Mouse (Mus musculus) forebrain, postnatal 0 days (tissue): ENCODE data around the gene Rab19. TPM values are rescaled to one million over a fixed set of nuclear protein-coding genes. Genes with fewer than 3 reads are reported as not detected.
"Not testable (repeated sequence)": the region's sequence is repeated elsewhere in the genome, so short reads cannot be mapped to it uniquely, and the experiment has no call there.

ENCODE experiments used
- ATAC-seq: fragments of 200-750 bp; cut with Nextera tagmentation; 2 replicates; pipeline ENCODE4 v1.8.0; 2017; ENCODE audit warnings: mild to moderate bottlenecking, moderate library complexity
- DNase-seq: peaks from one replicate; pipeline ENCODE4 v3.0.0-alpha.2; 2015
- H3K27ac ChIP-seq: fragments of 300-500 bp; sonication (generic); 2 replicates; pipeline ENCODE4 v1.5.1; 2014; ENCODE audit warnings: low read depth, mild to moderate bottlenecking, antibody characterized with exemption, low read length, moderate library complexity, mixed read lengths
- H3K27me3 ChIP-seq: fragments of 300-500 bp; sonication (generic); 2 replicates; pipeline ENCODE4 v1.6.1; 2014; ENCODE audit warnings: mild to moderate bottlenecking, low read length, mixed read lengths; ENCODE audit not compliant: insufficient read depth
- H3K36me3 ChIP-seq: fragments of 300-500 bp; sonication (generic); 2 replicates; pipeline ENCODE4 v1.6.1; 2014; ENCODE audit warnings: mild to moderate bottlenecking, moderate library complexity; ENCODE audit not compliant: insufficient read depth
- H3K4me1 ChIP-seq: fragments of 300-500 bp; sonication (generic); 2 replicates; pipeline ENCODE4 v1.6.1; 2014; ENCODE audit warnings: antibody characterized with exemption; ENCODE audit not compliant: insufficient read depth
- H3K4me2 ChIP-seq: fragments of 300-500 bp; sonication (generic); 2 replicates; pipeline ENCODE4 v1.6.1; 2014; ENCODE audit warnings: low read depth, mild to moderate bottlenecking, moderate library complexity
- H3K4me3 ChIP-seq: fragments of 300-500 bp; sonication (generic); 2 replicates; pipeline ENCODE4 v1.5.1; 2014; ENCODE audit warnings: low read depth, low read length, mixed read lengths
- H3K9ac ChIP-seq: fragments of 300-500 bp; sonication (generic); 2 replicates; pipeline ENCODE4 v1.6.1; 2014; ENCODE audit warnings: mild to moderate bottlenecking
- H3K9me3 ChIP-seq: fragments of 300-500 bp; sonication (generic); 2 replicates; pipeline ENCODE4 v1.6.1; 2016; ENCODE audit warnings: low read length
- CTCF ChIP-seq: sonication (generic); IDR thresholded peaks from 2 replicates; pipeline ENCODE4 v1.5.1; 2016; ENCODE audit warnings: antibody characterized with exemption, control low read depth, low read depth
- whole genome bisulfite sequencing: fragments of 180-500 bp; shearing (Covaris S2); extraction: QIAGEN DNeasy Blood & Tissue Kit; methylation state at CpG from one replicate; pipeline ENCODE4 v1.1.7; 2014; 5-methylcytosine and 5-hydroxymethylcytosine counted together
- polyA plus RNA-seq: library from polyadenylated mRNA; unstranded; fragments of >200 nt; fragmentation: Nextera tagmentation; extraction: Ambion mirVana; gene quantifications from 2 replicates; pipeline ENCODE4 v1.2.1, GENCODE M21; 2015
- total RNA-seq: library from RNA; depleted of rRNA; stranded (reverse); fragments of >200 nt; gene quantifications from 2 replicates; pipeline ENCODE4 v1.2.3, GENCODE M21; 2014

The Rab19 gene
- total and polyA plus RNA-seq, 2 experiments from 2014 or later = 0.12 TPM; not detected in 1

DNA sequence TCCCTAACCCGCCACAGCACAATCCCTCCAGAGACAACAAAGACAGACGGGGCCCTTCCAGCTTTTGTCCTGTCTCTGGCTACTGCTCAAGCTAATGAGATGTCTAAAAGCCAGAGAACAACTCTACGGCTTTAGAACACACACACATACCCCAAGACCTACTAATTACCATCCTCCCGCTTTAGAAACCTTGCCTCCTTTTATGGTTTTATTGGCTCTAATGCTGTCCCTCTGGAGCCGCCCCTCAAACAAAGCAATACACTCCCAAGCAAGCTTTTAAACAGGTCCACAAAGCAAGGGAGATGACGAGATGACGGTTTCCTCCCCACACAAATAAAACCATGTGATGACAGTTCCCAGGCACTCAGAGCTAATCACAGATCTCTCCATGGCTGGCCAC lies 35.5 kb upstream of the Rab19 start:
- H3K4me2 ChIP-seq = no peak overlapping the region
- H3K36me3 ChIP-seq = peaks cover 56% of the 10 kb centered on the region
- H3K9me3 ChIP-seq = no peaks in the 10 kb centered on the region
- no peaks in the 10 kb centered on the region for H3K27me3 ChIP-seq
- ATAC-seq (no peak; the same call in 1 of the 2 replicates), DNase-seq (no peak)
- no peak overlapping the region for H3K9ac ChIP-seq
- no peak overlapping the region for H3K4me3 ChIP-seq
- 25% methylated on average over 7 of the region's 7 CpGs for WGBS
- TF ChIP-seq CTCF = no peak
- no peak overlapping the region; the same call in 1 of the 2 replicates for H3K27ac ChIP-seq
- H3K4me1 ChIP-seq = no peaks in the 10 kb centered on the region

DNA sequence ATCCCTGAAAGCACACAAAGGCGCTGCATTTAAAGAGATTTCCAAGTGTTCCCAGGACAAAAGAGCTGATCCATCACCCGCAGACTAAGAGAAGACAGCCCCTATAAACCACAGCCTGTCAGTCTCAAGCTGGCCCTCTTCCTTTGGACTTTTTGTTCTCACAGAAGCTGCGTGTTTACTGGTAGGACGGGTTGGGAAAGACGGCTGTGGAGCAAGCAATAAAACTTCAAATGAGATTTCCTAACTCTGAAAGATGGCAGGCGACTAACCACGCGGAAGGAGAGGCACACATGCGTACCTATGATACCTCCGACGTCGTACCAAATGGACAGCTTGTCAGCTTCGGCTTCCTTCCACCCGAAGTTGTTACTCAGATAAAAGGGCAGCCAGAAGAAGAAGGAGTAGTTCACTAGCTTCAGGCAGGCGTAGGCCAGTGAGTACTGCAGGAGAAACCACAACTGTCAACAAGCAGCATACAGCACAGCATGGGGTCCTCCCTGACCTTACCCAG lies 33.9 kb upstream of the Rab19 start:
- TF ChIP-seq CTCF = no peak
- H3K4me2 ChIP-seq = no peak overlapping the region
- no peak for DNase-seq
- H3K36me3 ChIP-seq = peaks cover 62% of the 10 kb centered on the region
- no peak overlapping the region for H3K4me3 ChIP-seq
- no peaks in the 10 kb centered on the region for H3K27me3 ChIP-seq
- no peaks in the 10 kb centered on the region for H3K9me3 ChIP-seq
- 14% methylated on average over 15 of the region's 15 CpGs for WGBS
- no peaks in the 10 kb centered on the region for H3K4me1 ChIP-seq
- H3K9ac ChIP-seq = no peak overlapping the region
- no peak overlapping the region for H3K27ac ChIP-seq
- ATAC-seq = 0 out of 2 replicates have a peak, but pooled peaks have one; percentile 16

DNA sequence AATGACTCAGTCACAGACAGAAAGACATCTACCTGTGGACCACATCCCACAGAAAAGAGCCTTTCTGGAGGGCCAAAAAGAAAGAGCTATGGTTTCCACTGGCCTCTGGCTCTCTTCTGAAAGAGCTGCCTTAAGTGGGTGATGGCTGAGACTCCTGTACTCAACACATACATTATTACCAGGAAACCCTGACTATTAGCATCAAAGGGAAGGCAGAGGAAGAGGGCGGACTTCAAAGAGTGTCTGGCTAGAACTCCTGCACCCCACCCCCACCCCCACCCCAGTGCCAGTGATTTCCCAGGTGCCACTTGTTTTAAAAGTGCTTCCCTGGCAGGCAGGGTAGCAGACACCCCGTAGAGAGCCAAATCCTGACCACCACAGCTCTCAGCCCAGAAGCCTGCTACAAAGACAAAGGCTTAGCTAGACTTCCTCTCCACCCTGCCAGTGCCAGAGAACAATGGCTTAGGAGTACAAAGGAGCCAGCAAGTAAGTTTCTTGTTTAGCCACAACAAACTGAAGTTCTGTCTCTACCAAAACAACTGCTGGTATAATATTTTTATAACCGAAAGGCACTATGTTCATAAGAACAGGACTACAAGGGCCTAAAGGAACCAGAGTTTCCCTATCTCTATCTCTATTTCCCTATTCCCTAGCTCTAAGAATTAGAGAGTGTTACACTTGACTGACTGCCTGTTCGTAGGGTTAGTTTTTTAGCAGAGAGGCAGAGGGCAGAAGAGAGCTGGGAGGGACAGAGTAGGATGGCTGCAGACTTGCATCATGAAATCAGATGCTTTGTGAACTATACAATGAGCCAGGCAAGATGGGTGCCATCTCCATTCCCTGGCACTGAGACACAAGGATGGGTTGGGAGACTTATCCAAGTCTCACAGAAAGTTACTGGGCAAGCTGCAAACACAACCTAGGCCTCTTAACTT lies 32.8 kb upstream of the Rab19 start:
- TF ChIP-seq CTCF = peak; percentile 24; the same call in 1 of the 2 replicates
- Histone ChIP-seq H3K9ac (no peak overlapping the region), H3K9me3 (no peaks in the 10 kb centered on the region), H3K4me3 (no peak overlapping the region), H3K4me2 (no peak overlapping the region), H3K27ac (no peak overlapping the region), H3K27me3 (no peaks in the 10 kb centered on the region), H3K36me3 (peaks cover 63% of the 10 kb centered on the region), H3K4me1 (no peaks in the 10 kb centered on the region)
- WGBS = 21% methylated on average over 4 of the region's 4 CpGs
- DNase-seq (no peak), ATAC-seq (no peak)

DNA sequence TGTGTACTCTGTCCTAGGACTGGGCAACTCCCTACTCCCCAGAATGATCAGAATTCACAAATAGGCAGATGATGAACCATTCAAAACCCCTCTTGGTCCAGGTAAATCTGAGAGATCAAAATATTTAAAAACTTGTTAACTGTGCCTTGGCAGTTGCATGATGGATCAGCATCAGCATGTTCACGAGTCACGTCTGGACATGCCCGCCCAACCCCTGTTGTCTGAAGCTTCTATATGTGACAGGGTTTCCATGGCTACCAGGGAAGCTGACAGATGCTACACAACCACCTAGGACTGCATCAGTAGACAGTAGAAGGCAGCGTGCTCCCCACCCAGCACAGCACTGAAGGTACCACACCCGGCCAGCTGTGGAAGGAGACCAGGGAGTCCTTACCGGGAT lies 32.0 kb upstream of the Rab19 start:
- WGBS = 75% methylated on average over 6 of the region's 6 CpGs
- DNase-seq (no peak), ATAC-seq (no peak; the same call in 1 of the 2 replicates)
- H3K36me3 ChIP-seq = peaks cover 62% of the 10 kb centered on the region
- TF ChIP-seq CTCF = no peak
- H3K27me3 ChIP-seq = no peaks in the 10 kb centered on the region
- no peaks in the 10 kb centered on the region for H3K4me1 ChIP-seq
- no peak overlapping the region for H3K27ac ChIP-seq
- H3K4me3 ChIP-seq = no peak overlapping the region
- H3K9me3 ChIP-seq = no peaks in the 10 kb centered on the region
- H3K9ac ChIP-seq = no peak overlapping the region
- H3K4me2 ChIP-seq = no peak overlapping the region

DNA sequence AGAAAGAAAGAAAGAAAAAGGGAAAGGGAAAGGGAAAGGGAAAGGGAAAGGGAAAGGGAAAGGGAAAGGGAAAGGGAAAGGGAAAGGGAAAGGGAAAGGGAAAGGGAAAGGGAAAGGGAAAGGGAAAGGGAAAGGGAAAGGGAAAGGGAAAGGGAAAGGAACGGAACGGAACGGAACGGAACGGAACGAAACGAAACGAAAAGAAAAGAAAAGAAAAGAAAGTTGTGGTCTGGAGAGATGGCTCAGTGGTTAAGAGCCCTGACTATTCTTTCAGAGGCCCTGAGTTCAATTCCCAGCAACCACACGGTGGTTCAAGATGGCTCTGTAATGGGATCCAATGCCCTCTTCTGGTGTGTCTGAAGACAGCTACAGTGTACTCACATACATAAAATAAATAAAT lies 21.8 kb upstream of the Rab19 start:
- H3K9ac ChIP-seq, DNase-seq, ATAC-seq, H3K27me3 ChIP-seq, H3K4me3 ChIP-seq, H3K4me1 ChIP-seq, H3K9me3 ChIP-seq, H3K4me2 ChIP-seq, H3K27ac ChIP-seq: not testable (repeated sequence)
- 98% methylated on average over 9 of the region's 9 CpGs for WGBS
- peaks cover 40% of the 10 kb centered on the region for H3K36me3 ChIP-seq

DNA sequence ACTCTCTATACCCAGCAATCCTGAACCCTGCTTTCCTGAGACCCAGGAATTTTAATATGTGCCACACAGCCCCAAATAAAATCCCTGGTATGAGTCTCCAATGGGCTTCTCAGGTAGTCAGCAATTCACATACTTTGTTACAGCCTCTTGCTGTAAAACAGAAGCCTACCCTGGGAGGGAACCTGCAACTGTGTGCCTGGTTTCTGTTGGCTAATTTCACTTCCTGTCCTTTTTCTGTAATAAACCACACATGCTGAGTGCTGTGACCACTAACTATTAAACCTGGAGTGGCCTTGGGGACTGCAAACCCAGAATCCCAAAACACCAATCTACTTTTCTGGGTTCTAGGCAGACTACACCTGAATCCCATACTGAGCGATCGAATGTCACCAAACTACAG lies 18.3 kb upstream of the Rab19 start:
- H3K4me2 ChIP-seq = no peak overlapping the region
- H3K4me1 ChIP-seq = no peaks in the 10 kb centered on the region
- H3K9ac ChIP-seq = no peak overlapping the region
- H3K36me3 ChIP-seq = peaks cover 28% of the 10 kb centered on the region
- DNase-seq = no peak
- 94% methylated on average over 2 of the region's 2 CpGs for WGBS
- no peak for ATAC-seq
- no peaks in the 10 kb centered on the region for H3K27me3 ChIP-seq
- H3K27ac ChIP-seq = no peak overlapping the region
- TF ChIP-seq CTCF = no peak
- H3K9me3 ChIP-seq = no peaks in the 10 kb centered on the region
- H3K4me3 ChIP-seq = no peak overlapping the region

DNA sequence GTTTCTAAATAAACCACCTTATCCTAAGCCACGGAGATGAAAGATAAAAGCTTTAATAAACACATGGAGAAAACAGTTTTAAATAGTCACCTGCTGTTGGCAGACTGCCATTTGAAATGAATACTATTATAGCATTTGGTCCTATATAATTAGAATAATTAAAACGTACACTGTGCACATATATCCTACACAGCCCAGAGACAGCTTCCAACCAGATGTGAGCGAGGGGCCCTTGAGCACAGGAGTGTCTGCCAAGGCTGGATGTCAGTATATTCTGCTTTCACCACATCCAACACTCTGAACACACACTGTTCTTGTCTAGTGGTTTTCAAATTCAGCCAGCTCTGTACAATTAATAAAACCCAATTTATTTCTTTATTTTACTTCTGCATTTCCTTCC lies 11.3 kb upstream of the Rab19 start:
- Histone ChIP-seq H3K9me3 (no peaks in the 10 kb centered on the region), H3K27me3 (no peaks in the 10 kb centered on the region), H3K27ac (no peak overlapping the region), H3K9ac (no peak overlapping the region), H3K4me2 (no peak overlapping the region), H3K4me3 (no peak overlapping the region), H3K36me3 (peaks cover 16% of the 10 kb centered on the region), H3K4me1 (no peaks in the 10 kb centered on the region)
- DNase-seq (no peak), ATAC-seq (no peak; the same call in 1 of the 2 replicates)
- TF ChIP-seq CTCF = no peak
- 48% methylated on average over 3 of the region's 3 CpGs for WGBS
